ENCODE assay signal across 10 mouse cellular contexts in the genomic region with DNA sequence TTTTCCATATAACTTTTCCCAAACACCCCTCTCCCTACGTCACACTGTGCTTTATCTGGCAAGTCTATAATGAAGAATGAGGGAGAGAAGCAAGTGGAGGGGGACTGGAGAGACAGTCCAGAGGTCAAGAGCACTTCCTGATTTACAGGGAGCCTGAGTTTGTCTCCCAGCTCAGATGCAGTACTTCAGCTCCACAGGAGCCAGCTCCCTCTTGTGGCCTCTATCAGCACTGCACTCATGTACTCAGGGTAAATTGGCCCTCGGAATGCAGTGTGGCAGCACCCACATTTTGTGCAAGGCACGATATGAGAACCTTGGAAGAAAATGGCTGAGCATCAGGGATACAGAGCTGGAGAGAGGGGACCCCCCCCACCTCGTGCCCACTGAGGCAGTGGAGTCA. TPM values are rescaled to one million over a fixed set of nuclear protein-coding genes. Genes with fewer than 3 reads are reported as not detected.
DNase-seq lines count a peak whose midpoint lies in the region; ATAC-seq and TF ChIP-seq lines count a peak whose summit lies in the region.
"Had no signal": no experiment of that assay in that cellular context is flagged by ENCODE, and none has a peak within 500 bp of the region (broad histone marks: within the 10 kb centered on the region; RNA-seq: fewer than 3 reads in every experiment).

No protein-coding gene starts in this region.

- no peaks in the 10 kb centered on the region for H3K4me1 ChIP-seq in heart, embryonic 11.5 days (ENCODE audit: control insufficient read depth, insufficient read depth, low read length)
- no peaks in the 10 kb centered on the region for H3K4me1 ChIP-seq in embryonic facial prominence, embryonic 10.5 days
- H3K4me1 ChIP-seq in stomach, postnatal 0 days (replicated peaks; ENCODE audit: control insufficient read depth, insufficient read depth), result no peaks in the 10 kb centered on the region
- H3K4me1 ChIP-seq: embryonic facial prominence, embryonic 12.5 days; liver, embryonic 15.5 days had no signal

- no peak overlapping the region for H3K4me3 ChIP-seq in heart, embryonic 11.5 days (ENCODE audit: low read depth, low read length)
- H3K4me3 ChIP-seq in embryonic facial prominence, embryonic 10.5 days, result no peak overlapping the region
- no peak overlapping the region for H3K4me3 ChIP-seq in layer of hippocampus, adult 2 months
- H3K4me3 ChIP-seq in stomach, postnatal 0 days (ENCODE audit: low read depth, low read length), result no peak overlapping the region
- H3K4me3 ChIP-seq: embryonic facial prominence, embryonic 12.5 days; liver, embryonic 15.5 days had no signal

- H3K27me3 ChIP-seq in heart, embryonic 11.5 days (ENCODE audit: control insufficient read depth, insufficient read depth, low read length), result no peaks in the 10 kb centered on the region; the same call in 1 of the 2 replicates
- H3K27me3 ChIP-seq in embryonic facial prominence, embryonic 10.5 days (replicated peaks; ENCODE audit: low read depth, poor library complexity, severe bottlenecking), result no peaks in the 10 kb centered on the region
- no peaks in the 10 kb centered on the region for H3K27me3 ChIP-seq in stomach, postnatal 0 days (ENCODE audit: control insufficient read depth, insufficient read depth, low read length)
- H3K27me3 ChIP-seq: embryonic facial prominence, embryonic 12.5 days; liver, embryonic 15.5 days had no signal

- DNase-seq in heart, adult 18-20 months, result peak; percentile 28 to 71
- DNase-seq in A20 (ENCODE audit: low read depth, low spot score) (peak; percentile 72), adipocyte (ENCODE audit: low spot score) (peak; percentile 71)
- DNase-seq in embryonic facial prominence, embryonic 10.5 days (ENCODE audit: low spot score), result peak; percentile 67
- DNase-seq in layer of hippocampus, adult 2 months (ENCODE audit: low spot score in 2 of 2), result peak; percentile 51 to 81
- DNase-seq in lung, postnatal 4 days, result peak; percentile 42 to 66
- DNase-seq in stomach, postnatal 0 days (ENCODE audit: low spot score), result peak; percentile 73

- WGBS in heart, embryonic 11.5 days (ENCODE audit: insufficient replicate concordance), result 12% methylated on average over 4 of the region's 4 CpGs
- WGBS in embryonic facial prominence, embryonic 10.5 days, result 13% methylated on average over 4 of the region's 4 CpGs
- WGBS in stomach, postnatal 0 days, result 9% methylated on average over 4 of the region's 4 CpGs

- TF ChIP-seq EP300 in stomach, postnatal 0 days (optimal IDR thresholded peaks at IDR 0.05), result no peak

- H3K9me3 ChIP-seq in heart, embryonic 11.5 days (replicated peaks; ENCODE audit: control insufficient read depth, low read length), result no peaks in the 10 kb centered on the region
- H3K9me3 ChIP-seq in embryonic facial prominence, embryonic 10.5 days, result no peaks in the 10 kb centered on the region
- no peaks in the 10 kb centered on the region for H3K9me3 ChIP-seq in stomach, postnatal 0 days (ENCODE audit: control insufficient read depth, low read length)
- H3K9me3 ChIP-seq: embryonic facial prominence, embryonic 12.5 days; liver, embryonic 15.5 days had no signal

- H3K9ac ChIP-seq in heart, embryonic 11.5 days (ENCODE audit: low read depth, low read length), result no peak overlapping the region
- no peak overlapping the region for H3K9ac ChIP-seq in stomach, postnatal 0 days (ENCODE audit: low read length)
- H3K9ac ChIP-seq: embryonic facial prominence, embryonic 12.5 days; liver, embryonic 15.5 days had no signal

- H3K4me2 ChIP-seq in heart, embryonic 11.5 days, result no peak overlapping the region
- H3K4me2 ChIP-seq in stomach, postnatal 0 days (replicated peaks; ENCODE audit: low read depth), result no peak overlapping the region
- H3K4me2 ChIP-seq: embryonic facial prominence, embryonic 12.5 days; liver, embryonic 15.5 days had no signal

- no peak for ATAC-seq in heart, embryonic 11.5 days (replicated peaks; ENCODE audit: insufficient number of reproducible peaks, low FRiP score, low TSS enrichment)
- no peak for ATAC-seq in stomach, postnatal 0 days (ENCODE audit: low FRiP score, low TSS enrichment)

- no peak overlapping the region for H3K27ac ChIP-seq in heart, embryonic 11.5 days (ENCODE audit: low read depth, low read length)
- no peak overlapping the region for H3K27ac ChIP-seq in embryonic facial prominence, embryonic 10.5 days (replicated peaks)
- H3K27ac ChIP-seq in layer of hippocampus, adult 2 months, result no peak overlapping the region
- H3K27ac ChIP-seq in stomach, postnatal 0 days (replicated peaks), result no peak overlapping the region
- H3K27ac ChIP-seq: embryonic facial prominence, embryonic 12.5 days; liver, embryonic 15.5 days had no signal

- H3K36me3 ChIP-seq in heart, embryonic 11.5 days (ENCODE audit: control insufficient read depth, insufficient read depth, low read length), result no peaks in the 10 kb centered on the region
- no peaks in the 10 kb centered on the region for H3K36me3 ChIP-seq in embryonic facial prominence, embryonic 10.5 days (replicated peaks)
- H3K36me3 ChIP-seq in stomach, postnatal 0 days (ENCODE audit: control insufficient read depth, insufficient read depth, low read length), result no peaks in the 10 kb centered on the region
- H3K36me3 ChIP-seq: embryonic facial prominence, embryonic 12.5 days; liver, embryonic 15.5 days had no signal

- peak; percentile 96 for TF ChIP-seq CTCF in layer of hippocampus, adult 2 months (conservative IDR thresholded peaks at IDR 0.05)
- TF ChIP-seq CTCF in stomach, postnatal 0 days (IDR thresholded peaks at IDR 0.05; ENCODE audit: low read depth), result peak; percentile 90

RNA-seq across cellular contexts. Expression of a gene that starts 15.0 kb away (rescaled TPM):
- total RNA-seq in heart, adult 18-20 months (2021), result 100 to 1,000 TPM; 133 to 172 TPM
- 20.8 and 21.0 TPM in 2 replicates for polyA plus RNA-seq in heart, embryonic 11.5 days (2014; fragmentation: Nextera tagmentation; extraction: Ambion mirVana)
- polyA plus RNA-seq in embryonic facial prominence, embryonic 10.5 days (2016; fragmentation: Nextera tagmentation; extraction: Ambion mirVana), result 14.6 and 15.6 TPM in 2 replicates
- 100 to 1,000 TPM; 115 to 119 TPM for total RNA-seq in layer of hippocampus, adult 2 months (2021)
- 19.0 and 19.1 TPM in 2 replicates for polyA plus RNA-seq in stomach, postnatal 0 days (2015; fragmentation: Nextera tagmentation; extraction: Ambion mirVana)

RNA-seq across cellular contexts. Expression of a gene that starts 15.6 kb away (rescaled TPM):
- total RNA-seq in heart, adult 18-20 months (2021), result 1 to 10 TPM in 1 of 2 experiments, not detected in 1; 6.2 TPM
- polyA plus RNA-seq in heart, embryonic 11.5 days (2014; fragmentation: Nextera tagmentation; extraction: Ambion mirVana), result not detected in 2 replicates
- polyA plus RNA-seq in embryonic facial prominence, embryonic 10.5 days (2016; fragmentation: Nextera tagmentation; extraction: Ambion mirVana), result not detected in 2 replicates
- total RNA-seq in layer of hippocampus, adult 2 months (2021), result 1 to 10 TPM; 1.3 to 2.6 TPM
- polyA plus RNA-seq in stomach, postnatal 0 days (2015; fragmentation: Nextera tagmentation; extraction: Ambion mirVana), result 0.12 and 0.15 TPM in 2 replicates
- polyA plus RNA-seq: embryonic facial prominence, embryonic 12.5 days; liver, embryonic 15.5 days had no signal

RNA-seq across cellular contexts. Expression of a gene that starts 43.0 kb away (rescaled TPM):
- under 1 TPM; 0.44 to 0.87 TPM for total RNA-seq in heart, adult 18-20 months (2021)
- 0.93 and 1.1 TPM in 2 replicates for polyA plus RNA-seq in heart, embryonic 11.5 days (2014; fragmentation: Nextera tagmentation; extraction: Ambion mirVana)
- 1.7 and 2.0 TPM in 2 replicates for polyA plus RNA-seq in embryonic facial prominence, embryonic 10.5 days (2016; fragmentation: Nextera tagmentation; extraction: Ambion mirVana)
- total RNA-seq in layer of hippocampus, adult 2 months (2021), result 10 to 100 TPM; 62.8 to 67.6 TPM
- 0.95 and 1.5 TPM in 2 replicates for polyA plus RNA-seq in stomach, postnatal 0 days (2015; fragmentation: Nextera tagmentation; extraction: Ambion mirVana)

RNA-seq across cellular contexts. Expression of a gene that starts 49.0 kb away (rescaled TPM):
- under 1 TPM; 0.25 to 0.85 TPM for total RNA-seq in heart, adult 18-20 months (2021)
- polyA plus RNA-seq in heart, embryonic 11.5 days (2014; fragmentation: Nextera tagmentation; extraction: Ambion mirVana), result not detected in 2 replicates
- polyA plus RNA-seq in embryonic facial prominence, embryonic 10.5 days (2016; fragmentation: Nextera tagmentation; extraction: Ambion mirVana), result 0.29 TPM in 1 of 2 replicates, not detected in the other
- under 1 TPM; 0.17 to 0.64 TPM for total RNA-seq in layer of hippocampus, adult 2 months (2021)
- polyA plus RNA-seq in stomach, postnatal 0 days (2015; fragmentation: Nextera tagmentation; extraction: Ambion mirVana), result 2.5 and 3.8 TPM in 2 replicates
- polyA plus RNA-seq: embryonic facial prominence, embryonic 12.5 days had no signal

RNA-seq across cellular contexts. Expression of a gene that starts 54.8 kb away (rescaled TPM):
- 10 to 100 TPM; 11.6 to 13.5 TPM for total RNA-seq in heart, adult 18-20 months (2021)
- polyA plus RNA-seq in heart, embryonic 11.5 days (2014; fragmentation: Nextera tagmentation; extraction: Ambion mirVana), result 13.7 and 15.3 TPM in 2 replicates
- 21.2 and 22.8 TPM in 2 replicates for polyA plus RNA-seq in embryonic facial prominence, embryonic 10.5 days (2016; fragmentation: Nextera tagmentation; extraction: Ambion mirVana)
- total RNA-seq in layer of hippocampus, adult 2 months (2021), result 10 to 100 TPM; 33.8 to 35.6 TPM
- 19.6 and 23.2 TPM in 2 replicates for polyA plus RNA-seq in stomach, postnatal 0 days (2015; fragmentation: Nextera tagmentation; extraction: Ambion mirVana)
